Mouse (Mus musculus) testis, adult 2 months (tissue): Measurements from ENCODE around the gene Thrap3.

Source experiments
- CTCF ChIP-seq: fragments of 200-500 bp; IDR thresholded peaks from 2 replicates; pipeline ENCODE4 v1.5.1; 2012; ENCODE audit warnings: low read depth, mild to moderate bottlenecking, inconsistent platforms, low read length, moderate library complexity; ENCODE audit not compliant: control insufficient read depth, insufficient read depth, insufficient replicate concordance
- POLR2A ChIP-seq: fragments of 200-500 bp; IDR thresholded peaks from 2 replicates; pipeline ENCODE4 v1.6.1; 2012; ENCODE audit warnings: low read depth, mild to moderate bottlenecking, inconsistent platforms, low read length, moderate library complexity; ENCODE audit not compliant: control insufficient read depth

DNA sequence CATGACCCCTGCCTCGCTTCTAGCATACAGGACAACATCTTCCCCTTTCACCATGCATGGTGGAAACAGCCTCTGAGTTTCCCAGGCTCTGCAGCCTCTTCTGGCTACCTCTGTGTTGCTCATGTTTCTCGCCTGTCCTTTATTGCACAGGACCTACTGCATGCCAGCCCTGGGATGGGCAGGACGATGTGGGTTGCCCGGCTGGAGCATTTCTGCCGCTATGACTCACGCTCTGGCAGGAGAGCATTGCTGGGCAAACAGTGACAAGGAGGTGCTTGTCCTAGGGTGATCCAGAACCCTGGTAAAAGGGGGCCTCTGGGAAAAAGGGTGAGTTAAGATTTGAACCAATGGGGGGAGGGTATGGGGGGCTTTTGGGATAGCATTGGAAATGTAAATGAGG is 15.2 kb upstream of the Thrap3 start:
- TF ChIP-seq CTCF (no peak), POLR2A (no peak)
